Mouse (Mus musculus): ENCODE measurements at regions not wholly inside any gene's neighbourhood (a gene's known extent, or its start where the extent isn't known, plus 50 kb on each side); places are given as distances from the start of the nearest gene placed in this dataset.
"Not testable (repeated sequence)": the region's sequence is repeated elsewhere in the genome, so short reads cannot be mapped to it uniquely, and the experiment has no call there.

GRCm38 (mm10) chr17:94866630-94867029 lies 116.8 kb upstream of the Mettl4 start:
- DNase-seq = no peak

- peak; percentile 63 to 71 for DNase-seq
These were observed 114.9 kb upstream of the Mettl4 start for GRCm38 (mm10) chr17:94864531-94865318.

- not testable (repeated sequence) for DNase-seq
These were observed 104.9 kb upstream of the Mettl4 start for GRCm38 (mm10) chr17:94854698-94855097.

DNA sequence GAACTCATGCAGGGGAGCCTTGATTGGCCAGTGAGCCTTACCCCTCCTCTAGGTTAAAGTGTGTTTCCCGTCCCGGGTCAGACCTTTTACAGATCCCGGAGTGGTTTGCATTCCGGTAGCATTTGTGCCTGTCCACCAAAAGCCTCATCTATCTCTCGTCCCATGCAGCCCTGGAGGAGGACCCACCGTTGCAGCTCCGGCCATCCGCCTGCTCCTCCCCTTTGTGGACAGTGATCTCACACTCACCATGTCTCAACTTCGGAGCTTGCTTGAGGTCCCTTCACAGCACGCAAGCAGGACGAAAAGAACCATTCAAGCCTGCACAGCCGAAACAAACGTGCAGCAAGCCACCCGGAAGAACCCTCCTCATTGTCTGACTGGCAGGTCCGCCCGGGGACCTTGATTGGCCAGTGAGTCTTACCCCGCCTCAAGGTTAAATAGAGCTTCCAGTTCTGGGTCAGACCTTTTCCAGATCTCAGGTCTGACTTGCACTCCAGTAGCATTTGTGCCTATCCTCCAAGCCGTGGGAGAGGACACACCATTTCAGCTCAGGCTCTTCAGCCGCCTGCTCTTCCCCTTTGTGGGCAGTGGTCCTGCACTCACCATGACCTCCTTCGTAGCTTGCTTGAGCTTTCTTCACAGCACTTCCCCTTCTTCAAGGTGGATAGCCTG lies 84.8 kb upstream of the Mettl4 start:
- DNase-seq = peak; percentile 81 to 85

DNA sequence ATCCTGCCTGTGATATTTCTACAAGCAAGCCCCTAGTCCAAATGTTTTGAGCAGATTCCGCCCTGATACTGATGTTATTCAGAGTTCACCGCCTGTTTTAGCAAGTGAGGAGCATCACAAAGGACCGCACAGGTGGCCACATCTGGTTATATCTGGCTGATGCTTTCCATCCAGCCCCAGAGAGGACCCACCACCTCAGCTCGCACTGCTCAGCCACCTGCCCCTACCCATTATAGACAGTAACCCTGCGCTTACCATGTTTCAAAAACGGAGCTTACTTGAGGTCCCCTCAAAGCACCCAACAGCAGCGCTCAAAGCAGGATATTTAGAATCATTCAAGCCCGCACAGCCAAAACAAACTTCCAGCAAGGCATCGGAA lies 84.2 kb upstream of the Mettl4 start:
- DNase-seq = not testable (repeated sequence)

GRCm38 (mm10) chr17:94826415-94826814 lies 76.6 kb upstream of the Mettl4 start:
- not testable (repeated sequence) for DNase-seq

DNA sequence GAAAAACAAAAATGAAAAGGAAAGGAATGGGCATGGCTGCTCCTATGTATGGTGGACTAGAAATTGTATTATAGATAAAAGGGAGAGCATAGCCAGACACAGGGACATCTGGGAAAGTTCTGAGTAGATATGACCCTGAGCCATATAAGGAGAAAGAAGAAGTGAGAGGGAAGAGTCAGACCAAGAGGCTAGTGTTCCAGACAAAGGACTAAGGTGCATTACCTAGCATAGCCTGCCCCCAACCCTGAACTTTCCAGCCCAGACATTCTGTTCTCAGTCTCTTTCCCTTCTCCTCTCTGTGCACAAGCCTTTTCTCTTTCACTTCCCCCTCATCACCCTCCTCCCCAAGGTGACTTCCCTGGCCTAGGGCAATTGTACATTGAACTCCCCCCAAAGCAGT lies 58.9 kb upstream of the Mettl4 start:
- no peak for DNase-seq

Measured in cerebellum, postnatal 25 days (tissue).